Mouse (Mus musculus): Measurements from ENCODE around the gene Pnkp.

The Pnkp gene

GRCm38 (mm10) chr7:44857042-44857552, at the start of gene Pnkp:
TSS of gene Pnkp (plus strand) at chr7:44857139.
- in situ Hi-C loops (cut with MseI, MboI), result no loop called here

DNA sequence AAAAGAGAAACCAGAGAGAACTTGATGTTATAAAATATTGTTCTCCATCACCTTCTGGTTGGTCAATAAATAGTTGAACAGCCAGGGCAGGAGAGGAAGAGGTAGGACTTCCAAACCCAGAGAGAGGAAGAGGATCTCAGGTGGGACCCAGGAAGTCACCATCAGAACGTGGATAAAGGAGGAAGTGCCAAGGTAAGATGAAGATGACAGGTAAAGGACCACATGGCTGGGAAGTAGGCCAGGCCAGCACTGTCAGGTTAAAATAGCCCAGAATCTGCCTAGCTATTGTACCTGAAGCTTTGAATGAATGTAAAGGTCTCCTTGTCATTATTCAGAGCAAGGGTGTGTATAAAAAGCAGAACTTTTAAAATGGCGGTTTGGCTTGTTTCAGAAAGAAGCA, 48.0 kb upstream of the Pnkp start:
- in situ Hi-C loops (cut with MseI, MboI), result no loop called here

DNA sequence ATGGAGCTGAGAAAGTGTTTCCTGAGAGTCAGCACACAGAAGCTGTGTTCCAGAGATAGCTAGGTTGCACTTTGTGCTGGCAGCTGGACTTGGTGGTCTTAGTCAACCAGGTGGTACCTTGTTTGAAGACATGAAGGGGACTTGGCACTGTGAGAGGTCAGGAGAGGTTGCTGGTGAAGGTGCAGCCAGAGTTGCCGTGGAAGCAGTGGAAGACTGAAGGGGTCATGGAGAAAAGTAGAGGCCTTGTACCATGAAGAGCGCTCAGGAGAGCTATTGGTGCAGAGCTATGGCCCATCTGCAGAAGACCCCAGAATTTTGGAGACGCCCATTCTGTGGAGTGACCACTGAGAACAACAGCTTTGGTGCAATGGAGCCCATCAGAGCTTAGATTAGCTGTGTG, 47.5 kb upstream of the Pnkp start:
- in situ Hi-C loops (cut with MseI, MboI), result no loop called here

DNA sequence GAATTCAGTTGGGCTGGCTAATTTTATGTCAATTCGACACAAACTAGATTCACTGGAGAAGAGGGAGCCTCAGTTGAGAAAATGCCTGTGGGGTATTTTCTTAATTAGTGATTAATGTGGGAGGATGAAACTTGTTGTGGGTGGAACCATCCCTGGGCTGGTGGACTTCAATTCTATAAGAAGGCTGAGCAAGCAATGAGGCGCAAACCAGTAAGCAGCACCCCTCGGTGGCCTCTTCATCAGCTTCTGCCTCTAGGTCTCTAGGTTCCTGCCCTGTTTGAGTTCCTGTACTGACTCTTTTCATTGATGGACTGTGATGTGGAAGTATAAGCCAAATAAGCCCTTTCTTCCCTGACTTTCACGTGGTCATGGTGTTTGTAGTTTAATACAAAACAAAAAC, 46.6 kb upstream of the Pnkp start:
- in situ Hi-C loops (cut with MseI, MboI), result no loop called here

DNA sequence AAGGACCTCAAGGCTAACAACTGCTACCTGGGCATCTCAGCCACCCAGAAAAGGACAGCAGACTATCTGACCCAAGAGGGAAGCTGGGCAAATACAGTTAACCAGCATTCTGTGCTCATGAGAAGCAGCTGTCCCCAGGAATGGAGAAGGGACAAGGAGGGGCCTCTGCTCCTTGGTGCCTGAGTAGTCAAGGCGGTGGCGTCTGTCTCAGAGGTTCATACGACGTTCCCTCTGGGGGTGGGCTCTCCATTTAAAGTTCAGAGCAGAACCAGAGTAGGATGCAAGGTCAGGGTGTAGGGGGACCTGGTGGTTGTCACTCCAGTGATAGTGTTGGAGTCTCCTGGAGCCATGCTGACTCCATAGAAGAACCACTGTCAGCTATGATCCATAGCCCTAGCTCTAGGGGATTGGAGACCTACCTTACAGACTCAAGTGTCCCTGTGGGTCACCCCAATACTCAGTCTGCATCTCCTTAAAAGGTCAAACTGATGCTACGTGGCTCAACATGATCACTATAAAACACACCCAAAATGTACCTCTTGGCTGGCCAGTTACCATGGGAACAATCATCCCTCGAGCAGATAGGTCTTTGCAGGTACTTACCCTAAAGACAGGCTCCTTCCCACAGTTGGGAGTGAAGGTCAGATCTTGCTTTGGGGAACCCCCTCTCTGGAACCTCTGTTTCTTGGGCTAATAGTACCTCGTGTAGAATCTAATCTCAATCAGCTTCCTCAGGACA, 46.0 kb upstream of the Pnkp start:
- in situ Hi-C loops (cut with MseI, MboI), result no loop called here

- in situ Hi-C loops (cut with MseI, MboI), result no loop called here
These were observed 44.2 kb upstream of the Pnkp start for GRCm38 (mm10) chr7:44812651-44813325.

DNA sequence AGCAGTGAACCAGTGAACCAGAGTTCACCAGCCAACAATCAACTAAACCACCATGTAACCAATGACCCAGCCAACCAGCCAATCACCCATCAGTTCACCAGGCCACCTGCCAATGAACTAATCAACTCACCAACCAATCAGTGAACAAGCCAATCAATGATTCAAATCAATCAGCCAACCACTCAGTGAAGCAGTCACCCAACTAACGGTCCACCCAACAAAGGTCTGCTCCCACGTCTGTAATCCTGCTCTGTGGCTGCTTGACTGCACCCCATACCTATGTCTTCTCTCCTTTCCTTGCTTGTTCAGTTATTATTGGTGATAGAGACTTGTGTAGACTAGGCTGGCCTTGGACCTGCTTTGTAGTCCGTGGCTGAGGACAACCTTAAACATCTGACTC, 43.0 kb upstream of the Pnkp start:
- in situ Hi-C loops (cut with MseI, MboI), result no loop called here

DNA sequence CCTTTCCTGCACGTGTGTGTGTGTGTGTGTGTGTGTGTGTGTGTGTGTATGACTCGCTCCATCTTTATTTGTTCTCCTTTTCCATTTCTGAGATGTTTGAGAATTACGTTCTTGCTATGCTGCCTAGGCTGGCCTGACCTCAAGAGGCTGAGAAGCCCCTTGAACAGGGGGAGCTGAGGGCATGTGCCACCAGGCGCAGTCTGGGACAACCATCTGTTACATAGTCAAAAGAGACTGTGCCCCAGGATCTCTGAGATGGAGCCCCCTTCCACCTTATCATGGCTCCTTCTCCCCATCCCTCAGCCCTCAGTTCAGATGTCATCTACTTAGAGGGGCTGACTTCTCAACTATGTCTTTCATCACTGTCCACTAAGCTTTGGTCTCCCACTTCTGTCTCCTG, 42.5 kb upstream of the Pnkp start:
- in situ Hi-C loops (cut with MseI, MboI), result no loop called here

GRCm38 (mm10) chr7:44814952-44815553, 41.9 kb upstream of the Pnkp start:
- in situ Hi-C loops (cut with MseI, MboI), result no loop called here

DNA sequence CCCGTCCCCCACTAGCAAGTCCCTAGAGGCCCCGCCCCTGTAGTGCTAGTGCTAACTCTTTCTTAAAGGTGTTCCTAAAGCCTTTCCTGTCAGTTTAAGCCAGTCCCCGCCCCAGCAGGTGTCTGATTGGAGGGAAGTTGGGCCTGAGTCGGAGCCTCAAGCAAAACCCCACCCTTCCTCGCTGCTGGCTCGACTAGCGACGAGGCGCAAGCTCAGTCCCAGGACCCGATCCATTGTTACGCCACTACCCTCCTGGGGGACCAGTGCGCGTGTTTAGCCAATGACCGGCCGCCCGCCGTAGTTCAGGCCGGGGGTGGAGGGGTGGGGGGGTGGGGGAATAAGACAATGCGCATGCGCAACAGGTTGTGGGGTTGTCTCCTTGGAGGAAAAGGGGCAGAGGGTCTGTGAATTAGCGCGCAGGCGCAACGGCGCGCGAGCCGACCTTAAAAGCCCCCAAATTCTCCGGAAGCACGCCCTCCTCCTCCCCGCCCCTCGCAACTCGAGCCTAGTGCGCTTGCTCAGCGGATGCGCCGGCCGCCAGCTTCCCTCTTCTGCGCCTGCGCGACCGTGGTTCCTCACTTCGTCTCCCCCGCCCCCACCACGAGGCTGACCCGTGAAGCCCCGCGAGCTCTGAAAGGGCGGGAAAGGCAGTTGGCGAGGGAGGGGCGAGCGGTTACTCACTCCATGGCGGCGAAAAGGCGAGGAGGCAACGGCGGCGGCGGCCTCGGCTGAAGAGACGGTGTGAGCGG, 41.0 kb upstream of the Pnkp start, which contains the start of the genes Nup62 and Il4i1:
Gene Nup62, plus strand, starts transcription at position 368 of the 749 bp plus-strand sequence.
Gene Il4i1, plus strand, starts transcription at position 667 of the 749 bp plus-strand sequence.
- in situ Hi-C loops (cut with MseI, MboI), result no loop called here

DNA sequence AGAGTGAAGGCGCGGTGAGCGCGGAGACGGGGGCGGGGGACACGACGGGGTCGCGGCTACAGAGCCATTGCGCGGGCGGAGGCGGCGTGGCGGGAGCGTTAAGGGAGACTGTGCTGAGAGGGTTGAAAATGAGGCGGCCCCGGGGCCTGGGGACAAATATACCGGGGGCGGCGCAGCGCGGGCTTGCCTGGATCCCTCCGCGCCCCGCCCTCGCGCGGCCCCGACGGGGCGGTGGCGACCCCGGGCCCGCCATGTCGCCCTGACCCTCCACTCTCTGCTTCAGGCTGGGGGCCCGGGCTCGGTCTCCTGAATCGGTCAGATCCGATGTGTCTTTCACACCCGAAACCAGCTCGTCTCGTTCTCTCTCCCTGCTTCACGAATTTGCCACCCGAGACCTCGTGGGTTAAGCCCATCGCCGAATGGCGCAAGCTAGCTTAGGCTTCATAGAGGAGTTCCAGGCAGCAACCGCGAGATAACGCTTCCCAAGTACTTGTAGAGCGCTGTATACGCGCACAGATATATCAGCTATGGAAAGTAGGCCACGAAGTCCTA, 40.4 kb upstream of the Pnkp start, which contains the start of gene Atf5:
Gene Atf5, minus strand, starts transcription at position 189 of the 552 bp plus-strand sequence.
- in situ Hi-C loops (cut with MseI, MboI), result no loop called here

GRCm38 (mm10) chr7:44817441-44817840, 39.5 kb upstream of the Pnkp start:
- in situ Hi-C loops (cut with MseI, MboI), result no loop called here

DNA sequence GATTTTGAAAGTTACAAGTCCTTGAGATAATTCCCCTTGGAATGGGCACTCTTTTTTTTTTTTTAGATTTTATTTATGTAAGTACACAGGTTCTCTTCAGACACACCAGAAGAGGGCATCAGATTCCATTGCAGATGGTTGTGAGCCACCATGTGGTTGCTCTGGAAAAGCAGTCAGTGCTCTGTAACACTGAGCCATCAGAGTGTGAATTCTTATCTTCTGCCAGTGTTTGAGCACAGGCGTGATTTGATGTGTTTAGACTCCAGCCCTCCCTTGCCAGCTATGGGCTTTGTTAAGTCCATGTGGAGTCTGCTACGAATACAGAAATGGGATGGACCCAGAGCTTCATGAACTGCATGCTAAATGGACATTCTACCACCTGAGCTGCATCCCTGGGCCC, 38.8 kb upstream of the Pnkp start:
- in situ Hi-C loops (cut with MseI, MboI), result no loop called here

GRCm38 (mm10) chr7:44818751-44819235, 38.1 kb upstream of the Pnkp start:
- in situ Hi-C loops (cut with MseI, MboI), result no loop called here

GRCm38 (mm10) chr7:44819391-44819790, 37.5 kb upstream of the Pnkp start:
- in situ Hi-C loops (cut with MseI, MboI), result no loop called here

GRCm38 (mm10) chr7:44819863-44820262, 37.1 kb upstream of the Pnkp start:
- in situ Hi-C loops (cut with MseI, MboI), result no loop called here

DNA sequence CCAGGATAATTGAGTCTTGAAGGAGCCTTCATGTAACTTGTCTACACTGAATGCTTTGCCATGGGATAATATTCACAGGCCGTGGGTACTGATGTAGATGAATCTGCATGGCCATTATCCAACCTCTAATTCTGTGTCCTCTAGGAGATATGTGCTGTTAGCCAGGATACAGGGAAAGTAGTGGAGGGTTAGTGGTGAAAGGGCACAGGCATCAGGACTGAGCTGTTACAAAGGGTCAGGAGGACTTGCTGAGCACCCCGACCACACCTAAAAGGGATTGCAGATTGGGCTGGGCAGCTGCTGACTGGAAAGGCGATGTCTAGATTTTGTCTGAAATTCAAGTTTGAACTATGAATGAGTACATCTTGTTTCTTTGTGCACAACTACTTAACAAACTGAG, 36.4 kb upstream of the Pnkp start:
- in situ Hi-C loops (cut with MseI, MboI), result no loop called here

DNA sequence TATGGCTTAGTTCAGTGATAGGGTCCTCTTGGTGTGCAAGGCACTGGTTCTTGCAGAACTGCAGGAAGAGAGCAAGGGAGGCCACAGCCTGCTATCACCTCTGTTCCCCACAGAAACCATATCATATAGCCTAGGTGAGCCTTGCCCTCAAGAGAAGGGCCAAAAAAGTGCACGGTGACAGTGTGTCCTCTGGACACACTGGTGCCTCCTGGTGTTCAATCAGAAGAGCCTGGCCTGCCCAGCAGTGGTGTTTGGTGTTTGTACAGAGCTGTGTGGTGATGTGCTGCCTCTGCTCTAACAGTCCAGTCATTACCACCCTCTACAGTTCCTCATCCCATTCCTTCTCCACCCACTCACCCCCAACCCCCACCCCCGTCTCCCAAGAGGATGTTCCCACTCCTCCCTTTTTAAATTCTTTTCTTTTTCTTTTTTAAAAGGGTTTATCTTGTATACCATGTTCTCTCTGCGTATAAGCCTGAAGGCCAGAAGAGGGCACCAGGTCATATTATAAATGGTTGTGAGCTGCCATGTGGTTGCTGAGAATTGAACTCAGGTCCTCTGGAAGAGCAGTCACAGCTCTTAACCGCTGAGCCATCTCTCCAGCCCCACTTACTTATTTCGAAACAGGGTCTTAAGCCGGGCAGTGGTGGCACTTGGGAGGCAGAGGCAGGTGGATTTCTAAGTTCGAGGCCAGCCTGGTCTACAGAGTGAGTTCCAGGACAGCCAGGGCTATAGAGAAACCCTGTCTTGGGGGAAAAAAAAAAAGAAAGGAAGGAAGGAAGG, 35.1 kb upstream of the Pnkp start:
- in situ Hi-C loops (cut with MseI, MboI), result no loop called here

- in situ Hi-C loops (cut with MseI, MboI), result no loop called here
These were observed 33.5 kb upstream of the Pnkp start for GRCm38 (mm10) chr7:44823409-44823808.

DNA sequence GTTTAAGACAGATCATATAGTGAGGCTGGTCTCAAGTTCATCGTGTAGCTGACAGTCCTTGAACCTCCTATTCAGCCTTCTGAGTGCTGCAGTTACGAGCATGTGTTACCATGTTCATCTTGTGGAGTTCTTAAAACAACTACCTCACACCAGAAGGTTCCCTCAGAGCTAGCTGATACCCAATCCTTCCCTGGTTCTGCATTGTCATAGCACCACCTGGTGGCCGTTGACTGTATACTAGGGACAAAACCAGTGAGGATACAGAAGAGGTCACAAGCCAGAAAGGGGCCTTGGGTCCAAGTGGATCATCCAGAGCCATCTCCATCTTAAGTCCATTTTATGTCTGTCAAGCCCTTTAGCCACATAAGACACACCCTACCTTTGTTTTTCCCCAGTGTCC, 32.1 kb upstream of the Pnkp start:
- in situ Hi-C loops (cut with MseI, MboI), result no loop called here

GRCm38 (mm10) chr7:44826771-44827170, 30.2 kb upstream of the Pnkp start:
- in situ Hi-C loops (cut with MseI, MboI), result no loop called here
